Mouse (Mus musculus) lung, postnatal 0 days (tissue): ENCODE data around the gene Ubl4b.

Experiments
- CTCF ChIP-seq: IDR thresholded peaks from 2 replicates; pipeline ENCODE4 v1.5.1; 2016; ENCODE audit warnings: antibody characterized with exemption, mild to moderate bottlenecking
- EP300 ChIP-seq: IDR thresholded peaks from 2 replicates; pipeline ENCODE4 v1.6.1; 2016; ENCODE audit warnings: antibody characterized with exemption, mild to moderate bottlenecking, control low read depth

DNA sequence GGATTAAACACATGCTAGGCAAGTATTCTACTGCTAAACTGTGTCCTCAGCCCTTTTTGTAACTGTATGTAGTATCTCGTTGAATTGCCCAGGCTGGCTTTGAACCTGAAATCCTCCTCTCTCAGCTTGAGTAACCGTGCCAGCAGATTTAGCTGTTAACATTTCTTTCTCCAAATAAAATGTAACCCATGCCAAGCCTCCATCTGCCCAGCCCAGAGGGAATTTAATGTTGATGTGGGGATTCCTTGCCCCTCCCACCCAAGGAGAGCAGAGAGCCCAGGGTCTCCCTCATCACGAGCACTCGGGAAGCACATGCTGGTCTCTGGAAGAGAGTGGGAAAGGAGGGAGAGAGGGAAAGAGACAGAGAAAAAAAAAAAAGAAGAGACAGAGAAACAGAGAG lies 12.3 kb downstream of the Ubl4b start:
- TF ChIP-seq CTCF (no peak), EP300 (no peak)
